Mouse (Mus musculus) hindbrain, embryonic 11.5 days (tissue): ENCODE data around the gene Arv1. TPM values are rescaled to one million over a fixed set of nuclear protein-coding genes. Genes with fewer than 3 reads are reported as not detected.
A peak's percentile ranks its signal among the peaks of the same experiment; 100 is the strongest.

Source experiments
- ATAC-seq: fragments of 200-750 bp; cut with Nextera tagmentation; 2 replicates; pipeline ENCODE4 v1.8.0; 2017; ENCODE audit warnings: mild to moderate bottlenecking, moderate TSS enrichment, moderate library complexity; ENCODE audit not compliant: low FRiP score
- DNase-seq: peaks from one replicate; pipeline ENCODE4 v3.0.0-alpha.2; 2015; ENCODE audit warnings: low spot score
- H3K27ac ChIP-seq: fragments of 300-500 bp; sonication (generic); 2 replicates; pipeline ENCODE4 v1.5.1; 2014; ENCODE audit warnings: mild to moderate bottlenecking, low read depth, low read length
- H3K27me3 ChIP-seq: fragments of 300-500 bp; sonication (generic); 2 replicates; pipeline ENCODE4 v1.6.1; 2014; ENCODE audit warnings: mild to moderate bottlenecking, low read length, moderate library complexity, mixed read lengths; ENCODE audit not compliant: control insufficient read depth, insufficient read depth
- H3K36me3 ChIP-seq: fragments of 300-500 bp; sonication (generic); 2 replicates; pipeline ENCODE4 v1.6.1; 2014; ENCODE audit warnings: mild to moderate bottlenecking, low read length, moderate library complexity, mixed read lengths; ENCODE audit not compliant: control insufficient read depth, insufficient read depth
- H3K4me1 ChIP-seq: fragments of 300-500 bp; sonication (generic); replicated peaks from 2 replicates; pipeline ENCODE4 v1.6.1; 2014; ENCODE audit warnings: low read length, mixed read lengths; ENCODE audit not compliant: control insufficient read depth, insufficient read depth
- H3K4me2 ChIP-seq: fragments of 300-500 bp; sonication (generic); replicated peaks from 2 replicates; pipeline ENCODE4 v1.6.1; 2014; ENCODE audit warnings: mild to moderate bottlenecking, low read depth, low read length
- H3K4me3 ChIP-seq: fragments of 300-500 bp; sonication (generic); 2 replicates; pipeline ENCODE4 v1.5.1; 2014; ENCODE audit warnings: low read depth, low read length
- H3K9ac ChIP-seq: fragments of 300-500 bp; sonication (generic); 2 replicates; pipeline ENCODE4 v1.6.1; 2014; ENCODE audit warnings: low read depth, low read length
- H3K9me3 ChIP-seq: fragments of 300-500 bp; sonication (generic); 2 replicates; pipeline ENCODE4 v1.6.1; 2016; ENCODE audit warnings: low read length; ENCODE audit not compliant: control insufficient read depth
- WGBS: fragments of 180-500 bp; shearing (Covaris S2); extraction: QIAGEN DNeasy Blood & Tissue Kit; methylation state at CpG from one replicate; pipeline ENCODE4 v1.1.7; 2014; 5-methylcytosine and 5-hydroxymethylcytosine counted together
- polyA plus RNA-seq: library from polyadenylated mRNA; unstranded; fragments of >200 nt; fragmentation: Nextera tagmentation; extraction: Ambion mirVana; gene quantifications from 2 replicates; pipeline ENCODE4 v1.2.1, GENCODE M21; 2014

Arv1 gene
- polyA plus RNA-seq, 1 experiment from 2014 or later, result 34.0 TPM

GRCm38 (mm10) chr8:124746661-124747060, 24.7 kb downstream of the Arv1 start:
- Histone ChIP-seq H3K4me2 (no peak overlapping the region), H3K4me1 (no peaks in the 10 kb centered on the region; the same call in 1 of the 2 replicates), H3K27ac (no peak overlapping the region), H3K36me3 (no peaks in the 10 kb centered on the region), H3K4me3 (no peak overlapping the region), H3K9me3 (no peaks in the 10 kb centered on the region), H3K27me3 (peaks cover 20% of the 10 kb centered on the region), H3K9ac (no peak overlapping the region)
- no peak for ATAC-seq
- 78% methylated on average over 13 of the region's 13 CpGs for WGBS
- DNase-seq, result no peak

GRCm38 (mm10) chr8:124751191-124751590, 29.3 kb downstream of the Arv1 start:
- Histone ChIP-seq H3K4me2 (peak overlapping the region; percentile 73), H3K27ac (no peak overlapping the region), H3K36me3 (no peaks in the 10 kb centered on the region), H3K27me3 (peaks cover 40% of the 10 kb centered on the region), H3K9me3 (no peaks in the 10 kb centered on the region), H3K9ac (peak overlapping the region; percentile 47), H3K4me3 (peak overlapping the region; percentile 45), H3K4me1 (no peaks in the 10 kb centered on the region; the same call in 1 of the 2 replicates)
- no peak for ATAC-seq
- 0% methylated on average over 21 of the region's 31 CpGs for WGBS
- peak; percentile 43 for DNase-seq

DNA sequence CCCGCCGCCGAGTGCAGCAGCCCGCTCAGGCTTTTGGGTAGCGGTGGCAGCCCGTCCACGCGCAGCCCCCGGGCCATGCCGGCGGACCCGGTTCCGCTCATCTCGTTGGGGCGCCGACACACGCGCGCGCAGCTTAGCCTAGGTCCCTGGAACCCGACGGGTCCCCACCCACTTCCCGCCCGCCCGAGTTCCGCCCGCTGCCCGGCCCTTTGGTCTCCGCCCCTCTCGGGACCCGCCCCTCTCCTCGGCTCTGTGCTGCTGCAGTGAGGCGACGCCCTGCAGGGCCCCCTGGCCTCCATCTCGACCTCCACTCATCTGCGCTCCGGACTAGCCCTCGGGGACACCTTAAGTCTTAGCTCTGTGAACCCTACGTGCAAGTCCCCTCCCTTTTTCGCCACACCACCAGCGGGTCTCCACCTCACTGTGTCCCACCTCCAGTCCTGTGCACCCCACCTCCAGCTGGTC, 29.8 kb downstream of the Arv1 start, which contains the start of gene Fam89a:
Gene Fam89a (minus strand): TSS at position 124 of the 465 bp plus-strand sequence.
- no peaks in the 10 kb centered on the region for H3K36me3 ChIP-seq
- peak within 1 kb of the TSS; percentile 45 for H3K4me3 ChIP-seq
- WGBS, result under 1% methylated on average over 33 of the region's 41 CpGs
- peak within 1 kb of the TSS; percentile 47 for H3K9ac ChIP-seq
- peak; percentile 61; the same call in 1 of the 2 replicates for ATAC-seq
- no peaks in the 10 kb centered on the region for H3K9me3 ChIP-seq
- H3K4me1 ChIP-seq, result no peaks in the 10 kb centered on the region; the same call in 1 of the 2 replicates
- H3K27ac ChIP-seq, result no peak within 1 kb of the TSS
- peak within 1 kb of the TSS; percentile 73 for H3K4me2 ChIP-seq
- peak; percentile 67 for DNase-seq
- peaks cover 40% of the 10 kb centered on the region for H3K27me3 ChIP-seq

GRCm38 (mm10) chr8:124752325-124752862, 30.5 kb downstream of the Arv1 start:
- Histone ChIP-seq H3K4me1 (no peaks in the 10 kb centered on the region; the same call in 1 of the 2 replicates), H3K27ac (no peak overlapping the region), H3K9ac (no peak overlapping the region), H3K9me3 (no peaks in the 10 kb centered on the region), H3K36me3 (no peaks in the 10 kb centered on the region), H3K27me3 (peaks cover 40% of the 10 kb centered on the region), H3K4me3 (no peak overlapping the region), H3K4me2 (no peak overlapping the region)
- no peak for ATAC-seq
- WGBS, result 30% methylated on average over 21 of the region's 21 CpGs
- DNase-seq, result peak; percentile 12

DNA sequence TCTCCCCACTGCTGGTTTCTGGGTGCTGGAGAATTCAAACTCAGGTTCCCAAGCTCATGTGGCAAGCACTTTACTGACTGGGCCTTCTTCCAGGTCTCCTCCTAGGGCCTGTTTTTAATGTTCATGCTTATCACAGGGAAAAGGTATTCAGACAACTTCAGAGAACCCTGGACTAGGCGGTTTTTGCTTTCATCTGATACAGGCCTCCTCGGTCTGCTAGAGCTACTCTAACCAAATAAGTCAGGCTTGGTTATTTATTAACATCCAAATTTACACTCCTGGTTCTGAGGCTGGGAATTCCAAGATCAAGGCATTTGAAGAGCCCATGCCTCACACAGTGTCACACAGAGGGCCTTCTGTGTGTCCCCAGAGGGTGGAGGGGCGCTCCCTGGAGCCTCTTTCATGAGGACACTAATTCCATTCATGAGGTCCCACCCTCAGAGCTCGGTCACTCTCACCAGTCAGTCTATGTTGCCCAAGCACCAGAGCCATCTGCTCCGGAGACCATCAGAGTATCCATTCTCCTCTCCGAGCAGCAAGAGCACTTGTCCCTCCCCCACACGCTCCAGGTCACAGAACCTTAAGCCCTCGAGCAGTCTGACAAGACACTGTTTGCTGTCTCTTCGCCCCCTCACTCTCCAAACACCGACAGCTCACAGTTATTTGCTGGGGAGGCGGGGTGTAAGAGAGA, 32.3 kb downstream of the Arv1 start:
- H3K27ac ChIP-seq, result no peak overlapping the region
- H3K9me3 ChIP-seq, result no peaks in the 10 kb centered on the region
- H3K4me3 ChIP-seq, result no peak overlapping the region
- DNase-seq, result peak; percentile 25
- no peaks in the 10 kb centered on the region for H3K36me3 ChIP-seq
- no peak for ATAC-seq
- H3K9ac ChIP-seq, result no peak overlapping the region
- H3K27me3 ChIP-seq, result peaks cover 40% of the 10 kb centered on the region
- H3K4me1 ChIP-seq, result no peaks in the 10 kb centered on the region; the same call in 1 of the 2 replicates
- H3K4me2 ChIP-seq, result no peak overlapping the region
- WGBS, result 17% methylated on average over 11 of the region's 11 CpGs

DNA sequence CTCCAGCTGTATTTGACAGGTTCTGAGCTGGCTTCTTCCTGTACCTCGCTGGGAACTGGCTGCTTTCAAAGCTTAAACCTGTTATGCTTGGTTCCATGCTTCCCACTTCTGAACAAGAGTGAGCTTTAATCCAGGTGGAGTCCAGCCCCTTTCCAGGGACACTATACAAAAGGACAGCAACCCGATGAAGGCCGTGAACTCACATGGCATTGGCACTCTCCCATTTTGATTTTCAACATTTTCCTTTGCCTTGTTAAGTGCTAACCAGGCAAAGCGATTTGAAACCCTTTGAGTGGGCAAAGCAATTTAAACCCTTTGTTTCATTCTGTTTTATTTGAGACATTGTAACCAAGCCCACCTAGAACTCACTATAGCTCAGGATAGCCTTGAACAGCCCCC, 32.9 kb downstream of the Arv1 start:
- no peak for ATAC-seq
- Histone ChIP-seq H3K36me3 (no peaks in the 10 kb centered on the region), H3K9ac (no peak overlapping the region), H3K4me2 (no peak overlapping the region), H3K9me3 (no peaks in the 10 kb centered on the region), H3K27me3 (peaks cover 36% of the 10 kb centered on the region), H3K4me3 (no peak overlapping the region), H3K4me1 (no peaks in the 10 kb centered on the region; the same call in 1 of the 2 replicates), H3K27ac (no peak overlapping the region)
- no peak for DNase-seq
- 48% methylated on average over 4 of the region's 4 CpGs for WGBS

DNA sequence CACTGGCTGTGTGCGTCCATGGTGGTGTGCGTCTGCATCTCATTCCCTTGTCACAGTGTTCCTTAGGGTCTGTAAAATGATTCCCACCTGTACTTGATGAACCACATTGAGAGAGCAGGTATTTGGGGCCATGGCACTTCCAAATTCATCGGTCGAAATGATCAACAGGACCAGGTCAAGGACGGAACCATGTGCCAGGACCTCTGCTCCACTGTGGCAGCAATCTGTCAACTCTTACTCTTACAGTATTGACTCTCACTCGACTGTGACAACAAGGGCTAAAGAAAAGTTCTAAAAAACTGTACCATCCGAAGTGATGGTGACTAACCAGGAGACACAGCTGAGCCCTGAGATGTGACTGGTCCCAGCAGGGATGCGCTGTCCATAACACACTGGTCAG, 33.5 kb downstream of the Arv1 start:
- Histone ChIP-seq H3K4me1 (no peaks in the 10 kb centered on the region; the same call in 1 of the 2 replicates), H3K9me3 (no peaks in the 10 kb centered on the region), H3K9ac (no peak overlapping the region), H3K27ac (no peak overlapping the region), H3K4me2 (no peak overlapping the region), H3K36me3 (no peaks in the 10 kb centered on the region), H3K27me3 (peaks cover 32% of the 10 kb centered on the region), H3K4me3 (no peak overlapping the region)
- 84% methylated on average over 8 of the region's 8 CpGs for WGBS
- ATAC-seq (no peak), DNase-seq (no peak)

DNA sequence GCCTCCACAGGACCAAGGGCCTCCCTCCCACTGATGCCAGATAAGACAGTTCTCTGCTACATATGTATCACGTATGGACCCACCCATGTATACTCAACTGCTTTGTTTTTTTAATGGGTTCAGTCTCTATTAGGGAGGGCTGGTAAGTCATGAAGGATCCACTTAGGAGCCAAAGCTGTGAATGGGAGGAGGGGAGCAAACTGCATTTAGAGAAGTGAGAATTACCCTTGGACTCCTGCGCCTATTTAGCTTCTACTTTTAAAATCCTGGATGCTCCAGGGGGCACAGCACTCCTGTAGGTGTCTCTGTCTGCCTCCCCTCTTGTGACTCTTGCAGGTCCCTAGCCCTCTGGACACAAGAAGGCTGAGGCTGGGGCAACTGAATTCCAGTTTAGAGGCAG, 34.2 kb downstream of the Arv1 start:
- DNase-seq, result no peak
- no peak overlapping the region for H3K9ac ChIP-seq
- H3K4me1 ChIP-seq, result no peaks in the 10 kb centered on the region; the same call in 1 of the 2 replicates
- no peak overlapping the region for H3K4me3 ChIP-seq
- peaks cover 25% of the 10 kb centered on the region for H3K27me3 ChIP-seq
- H3K9me3 ChIP-seq, result no peaks in the 10 kb centered on the region
- H3K36me3 ChIP-seq, result no peaks in the 10 kb centered on the region
- H3K4me2 ChIP-seq, result no peak overlapping the region
- WGBS, result 59% methylated on average over 2 of the region's 2 CpGs
- no peak overlapping the region for H3K27ac ChIP-seq
- ATAC-seq, result no peak

DNA sequence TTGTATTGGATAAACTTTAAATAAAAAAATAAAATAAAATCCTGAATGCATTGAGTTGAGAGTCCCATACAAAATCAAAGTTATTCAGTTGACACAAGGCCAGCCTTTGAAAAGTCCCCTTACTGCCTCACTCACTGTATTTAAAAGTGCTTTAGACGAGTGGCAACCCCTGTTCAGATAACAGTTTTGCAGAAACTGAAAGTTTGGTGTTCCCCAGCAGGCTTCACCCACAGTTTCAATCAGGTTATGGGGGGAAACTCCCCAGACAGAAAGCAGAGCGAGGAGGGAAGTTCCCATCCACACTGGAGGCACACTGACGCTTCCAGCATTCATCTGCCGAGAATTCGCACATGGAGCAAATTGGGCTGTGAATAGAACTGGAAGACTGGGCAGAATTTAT, 34.7 kb downstream of the Arv1 start:
- no peak for DNase-seq
- no peak overlapping the region for H3K9ac ChIP-seq
- H3K27me3 ChIP-seq, result peaks cover 21% of the 10 kb centered on the region
- H3K36me3 ChIP-seq, result no peaks in the 10 kb centered on the region
- no peak overlapping the region for H3K27ac ChIP-seq
- no peak overlapping the region for H3K4me3 ChIP-seq
- H3K4me2 ChIP-seq, result no peak overlapping the region
- no peaks in the 10 kb centered on the region for H3K9me3 ChIP-seq
- 61% methylated on average over 5 of the region's 5 CpGs for WGBS
- no peak for ATAC-seq
- H3K4me1 ChIP-seq, result no peaks in the 10 kb centered on the region; the same call in 1 of the 2 replicates
